Mouse (Mus musculus): Measurements from ENCODE around the gene Tmtc1. TPM values are rescaled to one million over a fixed set of nuclear protein-coding genes. Genes with fewer than 3 reads are reported as not detected.

Tmtc1 gene
- polyA plus RNA-seq, 1 experiment from 2014 or later = 0.09 TPM

- H3K4me1 ChIP-seq (replicated peaks) = peaks cover 10% of the 10 kb centered on the region
- H3K36me3 ChIP-seq (replicated peaks) = peaks cover 29% of the 10 kb centered on the region
- H3K4me2 ChIP-seq = no peak overlapping the region
- H3K9ac ChIP-seq = no peak overlapping the region
- 53% methylated on average over 1 of the region's 1 CpGs for WGBS (ENCODE audit: insufficient replicate concordance)
- ATAC-seq (ENCODE audit: insufficient read depth) = no peak
- no peaks in the 10 kb centered on the region for H3K9me3 ChIP-seq (replicated peaks)
- H3K4me3 ChIP-seq (replicated peaks) = no peak overlapping the region
- no peaks in the 10 kb centered on the region for H3K27me3 ChIP-seq
- no peak overlapping the region for H3K27ac ChIP-seq (replicated peaks)
Observed at GRCm38 (mm10) chr6:148207522-148207921, 236.7 kb downstream of the Tmtc1 start.

- Histone ChIP-seq H3K9ac (no peak overlapping the region), H3K27me3 (no peaks in the 10 kb centered on the region), H3K4me2 (no peak overlapping the region), H3K9me3 (replicated peaks) (no peaks in the 10 kb centered on the region), H3K27ac (replicated peaks) (no peak overlapping the region), H3K36me3 (replicated peaks) (peaks cover 48% of the 10 kb centered on the region), H3K4me3 (replicated peaks) (no peak overlapping the region), H3K4me1 (replicated peaks) (peaks cover 1% of the 10 kb centered on the region)
- WGBS (ENCODE audit: insufficient replicate concordance) = 67% methylated on average over 1 of the region's 1 CpGs
- ATAC-seq (ENCODE audit: insufficient read depth) = no peak
Observed at GRCm38 (mm10) chr6:148205134-148205533, 239.1 kb downstream of the Tmtc1 start.

- no peak overlapping the region for H3K4me2 ChIP-seq
- H3K27me3 ChIP-seq = no peaks in the 10 kb centered on the region
- no peak for ATAC-seq (ENCODE audit: insufficient read depth)
- H3K9me3 ChIP-seq (replicated peaks) = no peaks in the 10 kb centered on the region
- H3K4me3 ChIP-seq (replicated peaks) = no peak overlapping the region
- H3K4me1 ChIP-seq (replicated peaks) = no peaks in the 10 kb centered on the region
- no peak overlapping the region for H3K9ac ChIP-seq
- peaks cover 70% of the 10 kb centered on the region for H3K36me3 ChIP-seq (replicated peaks)
- WGBS (ENCODE audit: insufficient replicate concordance) = 80% methylated on average over 3 of the region's 3 CpGs
- no peak overlapping the region for H3K27ac ChIP-seq (replicated peaks)
Observed at GRCm38 (mm10) chr6:148199729-148200128, 244.5 kb downstream of the Tmtc1 start.

DNA sequence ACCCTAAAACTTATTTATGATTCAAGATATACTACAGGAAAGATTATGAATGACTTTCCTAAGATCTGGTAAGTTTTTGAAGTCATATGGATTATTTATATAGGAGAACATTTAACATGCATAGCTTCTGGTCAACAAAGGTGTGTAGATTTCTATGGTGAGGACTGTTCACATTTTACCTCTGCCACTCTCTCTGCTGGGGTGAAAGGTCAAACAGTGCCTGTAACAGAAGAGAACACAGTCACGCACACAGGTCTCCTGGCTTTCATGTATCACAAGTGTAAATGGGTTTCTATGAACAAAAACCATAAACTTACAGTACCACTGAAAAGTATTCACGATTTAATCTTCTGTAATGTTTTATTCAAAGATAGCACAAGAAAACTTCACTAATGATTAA, 245.0 kb downstream of the Tmtc1 start:
- Histone ChIP-seq H3K9ac (no peak overlapping the region), H3K9me3 (replicated peaks) (no peaks in the 10 kb centered on the region), H3K27me3 (no peaks in the 10 kb centered on the region), H3K4me1 (replicated peaks) (no peaks in the 10 kb centered on the region), H3K4me3 (replicated peaks) (no peak overlapping the region), H3K36me3 (replicated peaks) (peaks cover 74% of the 10 kb centered on the region), H3K4me2 (no peak overlapping the region), H3K27ac (replicated peaks) (no peak overlapping the region)
- 80% methylated on average over 2 of the region's 2 CpGs for WGBS (ENCODE audit: insufficient replicate concordance)
- ATAC-seq (ENCODE audit: insufficient read depth) = no peak

- no peak overlapping the region for H3K27ac ChIP-seq (replicated peaks)
- 70% methylated on average over 6 of the region's 6 CpGs for WGBS (ENCODE audit: insufficient replicate concordance)
Observed at GRCm38 (mm10) chr6:148193972-148194701, 250.1 kb downstream of the Tmtc1 start.

GRCm38 (mm10) chr6:148185694-148186093, 258.5 kb downstream of the Tmtc1 start:
- H3K36me3 ChIP-seq (replicated peaks) = peaks cover 87% of the 10 kb centered on the region
- H3K27ac ChIP-seq (replicated peaks) = no peak overlapping the region
- WGBS (ENCODE audit: insufficient replicate concordance) = 66% methylated on average over 1 of the region's 1 CpGs
- no peak for ATAC-seq (ENCODE audit: insufficient read depth)
- H3K4me1 ChIP-seq (replicated peaks) = no peaks in the 10 kb centered on the region
- H3K4me3 ChIP-seq (replicated peaks) = no peak overlapping the region
- H3K9ac ChIP-seq = no peak overlapping the region
- no peaks in the 10 kb centered on the region for H3K9me3 ChIP-seq (replicated peaks)
- no peak overlapping the region for H3K4me2 ChIP-seq
- no peaks in the 10 kb centered on the region for H3K27me3 ChIP-seq

More at GRCm38 (mm10) chr6:148193972-148194701, 250.1 kb downstream of the Tmtc1 start:
- Histone ChIP-seq H3K27me3 (no peaks in the 10 kb centered on the region), H3K9ac (no peak overlapping the region), H3K9me3 (replicated peaks) (no peaks in the 10 kb centered on the region), H3K4me1 (replicated peaks) (no peaks in the 10 kb centered on the region), H3K4me2 (no peak overlapping the region), H3K36me3 (replicated peaks) (peaks cover 77% of the 10 kb centered on the region), H3K4me3 (replicated peaks) (no peak overlapping the region)
- no peak for ATAC-seq (ENCODE audit: insufficient read depth)

Other genes with a start within 250 kb of the Tmtc1 start
- gene Ergic2, start 232.0 kb downstream of the Tmtc1 start, polyA plus RNA-seq (2015; fragmentation: Nextera tagmentation; extraction: Ambion mirVana) = 93.6 and 104 TPM in 2 replicates

Data from liver, embryonic 15.5 days (tissue).